In genomic region chr7:58736841-58737547, GRCm38 (mm10) we compare ENCODE assay signal across 17 mouse cellular contexts.
DNase-seq lines count a peak whose midpoint lies in the region; ATAC-seq and TF ChIP-seq lines count a peak whose summit lies in the region.
"Had no signal": no experiment of that assay in that cellular context is flagged by ENCODE, and none has a peak within 500 bp of the region (broad histone marks: within the 10 kb centered on the region; RNA-seq: fewer than 3 reads in every experiment).

No protein-coding gene starts in this region.

- no peak overlapping the region for H3K4me2 ChIP-seq in kidney, embryonic 16.5 days (replicated peaks; ENCODE audit: low read depth, low read length)
- no peak overlapping the region for H3K4me2 ChIP-seq in midbrain, embryonic 11.5 days
- H3K4me2 ChIP-seq in midbrain, embryonic 16.5 days (ENCODE audit: low read length) = no peak overlapping the region
- H3K4me2 ChIP-seq in myocyte (ENCODE audit: low read depth) = peak overlapping the region; percentile 22
- H3K4me2 ChIP-seq: heart, embryonic 13.5 days; hindbrain, embryonic 12.5 days had no signal

- DNase-seq in kidney, adult 11 months = no peak
- peak; percentile 41 for DNase-seq in midbrain, embryonic 11.5 days (ENCODE audit: low spot score, missing footprints)
- DNase-seq in adrenal gland, postnatal 25 days = no peak
- no peak for DNase-seq in gastrocnemius, postnatal 4 days (ENCODE audit: low spot score in 2 of 2)
- DNase-seq: adrenal gland, postnatal 10 days; cerebellum, postnatal 36 days; forebrain, postnatal 0 days; gastrocnemius, postnatal 14 days had no signal

- no peak for TF ChIP-seq POLR2A in myocyte (IDR thresholded peaks at IDR 0.05; ENCODE audit: insufficient read length, low read depth)

- WGBS in kidney, embryonic 16.5 days = 16% methylated on average over 3 of the region's 3 CpGs
- 77% methylated on average over 3 of the region's 3 CpGs for WGBS in midbrain, embryonic 11.5 days
- 93% methylated on average over 3 of the region's 3 CpGs for WGBS in midbrain, embryonic 16.5 days

- H3K4me3 ChIP-seq in kidney, embryonic 16.5 days (ENCODE audit: low read length) = no peak overlapping the region
- H3K4me3 ChIP-seq in midbrain, embryonic 11.5 days (ENCODE audit: low read depth, low read length) = no peak overlapping the region
- H3K4me3 ChIP-seq in midbrain, embryonic 16.5 days (ENCODE audit: low read depth, low read length) = no peak overlapping the region
- H3K4me3 ChIP-seq in myocyte = no peak overlapping the region
- H3K4me3 ChIP-seq: heart, embryonic 13.5 days; hindbrain, embryonic 12.5 days; megakaryocyte, embryonic 14.5 days had no signal

- no peak overlapping the region for H3K9ac ChIP-seq in kidney, embryonic 16.5 days (replicated peaks; ENCODE audit: low read length)
- no peak overlapping the region for H3K9ac ChIP-seq in midbrain, embryonic 11.5 days (ENCODE audit: low read length)
- H3K9ac ChIP-seq in midbrain, embryonic 16.5 days (ENCODE audit: low read depth, low read length) = no peak overlapping the region
- H3K9ac ChIP-seq: forebrain, postnatal 0 days; heart, embryonic 13.5 days; hindbrain, embryonic 12.5 days had no signal

- H3K9me3 ChIP-seq in kidney, embryonic 16.5 days (ENCODE audit: low read length) = no peaks in the 10 kb centered on the region
- no peaks in the 10 kb centered on the region for H3K9me3 ChIP-seq in midbrain, embryonic 11.5 days (ENCODE audit: control insufficient read depth, low read length)
- H3K9me3 ChIP-seq in midbrain, embryonic 16.5 days (replicated peaks; ENCODE audit: control insufficient read depth, low read length, poor library complexity, severe bottlenecking) = no peaks in the 10 kb centered on the region
- H3K9me3 ChIP-seq: heart, embryonic 13.5 days; hindbrain, embryonic 12.5 days; megakaryocyte, embryonic 14.5 days had no signal

- H3K27me3 ChIP-seq in kidney, embryonic 16.5 days (ENCODE audit: insufficient read depth, low read length) = no peaks in the 10 kb centered on the region
- H3K27me3 ChIP-seq in midbrain, embryonic 11.5 days (ENCODE audit: control insufficient read depth, insufficient read depth, low read length) = no peaks in the 10 kb centered on the region
- no peaks in the 10 kb centered on the region for H3K27me3 ChIP-seq in midbrain, embryonic 16.5 days (ENCODE audit: control insufficient read depth, insufficient read depth, low read depth, low read length)
- no peaks in the 10 kb centered on the region for H3K27me3 ChIP-seq in myocyte (ENCODE audit: control insufficient read depth, insufficient read depth, insufficient read length)
- H3K27me3 ChIP-seq: heart, embryonic 13.5 days; hindbrain, embryonic 12.5 days; megakaryocyte, embryonic 14.5 days had no signal

- ATAC-seq in kidney, embryonic 16.5 days (ENCODE audit: low FRiP score, low TSS enrichment) = peak; percentile 94
- ATAC-seq in midbrain, embryonic 11.5 days (ENCODE audit: low FRiP score) = no peak
- ATAC-seq in midbrain, embryonic 16.5 days = no peak
- ATAC-seq in common myeloid progenitor, adult 5-6 weeks (replicated peaks; ENCODE audit: low read depth, poor library complexity, severe bottlenecking) = peak; percentile 79
- ATAC-seq: CD4-positive, CD25-positive, alpha-beta regulatory T cell, adult 4 months; forebrain, postnatal 0 days; intestine, postnatal 0 days had no signal

- peaks cover 16% of the 10 kb centered on the region for H3K4me1 ChIP-seq in kidney, embryonic 16.5 days (ENCODE audit: insufficient read depth, low read length)
- H3K4me1 ChIP-seq in midbrain, embryonic 11.5 days (ENCODE audit: control insufficient read depth, insufficient read depth, low read length) = no peaks in the 10 kb centered on the region
- no peaks in the 10 kb centered on the region for H3K4me1 ChIP-seq in midbrain, embryonic 16.5 days (ENCODE audit: control insufficient read depth, insufficient read depth, low read length)

- H3K79me2 ChIP-seq in myocyte (ENCODE audit: control insufficient read depth, insufficient read depth) = no peaks in the 10 kb centered on the region

- no peak overlapping the region for H3ac ChIP-seq in myocyte (ENCODE audit: control insufficient read depth, insufficient read length)

- H3K27ac ChIP-seq in kidney, embryonic 16.5 days (ENCODE audit: low read length) = peak overlapping the region; percentile 65; the same call in 1 of the 2 replicates
- no peak overlapping the region for H3K27ac ChIP-seq in midbrain, embryonic 11.5 days (ENCODE audit: low read depth, low read length)
- no peak overlapping the region for H3K27ac ChIP-seq in midbrain, embryonic 16.5 days (ENCODE audit: low read length)
- H3K27ac ChIP-seq: heart, embryonic 13.5 days; hindbrain, embryonic 12.5 days had no signal

- no peaks in the 10 kb centered on the region for H3K36me3 ChIP-seq in kidney, embryonic 16.5 days (ENCODE audit: insufficient read depth, low read length)
- H3K36me3 ChIP-seq in midbrain, embryonic 11.5 days (ENCODE audit: control insufficient read depth, insufficient read depth, low read length) = no peaks in the 10 kb centered on the region
- no peaks in the 10 kb centered on the region for H3K36me3 ChIP-seq in midbrain, embryonic 16.5 days (ENCODE audit: control insufficient read depth, insufficient read depth, low read length)
- H3K36me3 ChIP-seq in myocyte (ENCODE audit: control insufficient read depth, insufficient read depth) = no peaks in the 10 kb centered on the region
- H3K36me3 ChIP-seq: heart, embryonic 13.5 days; hindbrain, embryonic 12.5 days had no signal

TF ChIP-seq in myocyte, 11 proteins besides CTCF, POLR2A, EP300 and RAD21:
- TF ChIP-seq MYOG (IDR thresholded peaks at IDR 0.05; ENCODE audit: control insufficient read depth in 1 of 3, insufficient read depth in 1 of 3, insufficient read length in 2 of 3, low read depth in 2 of 3) = no peak
- peak; percentile 6 for TF ChIP-seq MAX (IDR thresholded peaks at IDR 0.05; ENCODE audit: low read depth)
- TF ChIP-seq MYOD1 (IDR thresholded peaks at IDR 0.05; ENCODE audit: control insufficient read depth in 1 of 3, insufficient read length in 2 of 3, low read depth in 2 of 3) = peak in 1 of 3 experiments; percentile 24
- 0 out of 2 replicates have a peak, but pooled peaks have one; percentile 34 for TF ChIP-seq CEBPB (IDR thresholded peaks at IDR 0.05; ENCODE audit: insufficient read depth, poor library complexity, severe bottlenecking)

Comparison
In these comparisons a context has a peak if more than half of its experiments do, and no peak if none do; other contexts are left out.
1. ATAC-seq: peak in kidney, embryonic 16.5 days (single experiment) and common myeloid progenitor, adult 5-6 weeks (single experiment); none in midbrain, embryonic 11.5 days (single experiment) and midbrain, embryonic 16.5 days (single experiment).